Mouse (Mus musculus) hematopoietic multipotent progenitor cell, adult 10-12 weeks (in vitro differentiated cells): ENCODE data around the gene Zbtb34. TPM values are rescaled to one million over a fixed set of nuclear protein-coding genes. Genes with fewer than 3 reads are reported as not detected.

ENCODE experiments used
- polyA plus RNA-seq: library from polyadenylated mRNA; stranded (reverse); fragments of >175 nt; gene quantifications from 2 replicates; pipeline ENCODE4 v1.2.3, GENCODE M21; 2012; ENCODE audit warnings: low replicate concordance

Zbtb34 gene
- polyA plus RNA-seq: 3.7 and 5.2 TPM in 2 replicates

GRCm38 (mm10) chr2:33430771-33431699 lies at the start of gene Zbtb34:
Zbtb34 (minus strand) TSS chr2:33431324.

GRCm38 (mm10) chr2:33468466-33469097 lies 37.5 kb upstream of the Zbtb34 start, which contains the start of gene Zbtb43:
Zbtb43 (minus strand) TSS chr2:33468559.

GRCm38 (mm10) chr2:33370777-33371647 lies 60.1 kb downstream of the Zbtb34 start, which contains the start of gene Ralgps1:
Ralgps1 (minus strand) TSS chr2:33371486.

Other genes starting within 250 kb of the Zbtb34 start
- gene Angptl2, start 215.3 kb downstream of the Zbtb34 start, polyA plus RNA-seq: 2.8 and 7.5 TPM in 2 replicates
- 7.2 and 8.2 TPM in 2 replicates for gene Ralgps1, start 59.8 kb downstream of the Zbtb34 start, polyA plus RNA-seq
- 1.4 and 4.9 TPM in 2 replicates for gene Zbtb43, start 37.2 kb upstream of the Zbtb34 start, polyA plus RNA-seq
- not detected in 2 replicates for gene Lmx1b, start 209.2 kb upstream of the Zbtb34 start, polyA plus RNA-seq